Mouse (Mus musculus) stomach, postnatal 0 days (tissue): ENCODE results near the gene Adam11.

Source experiments
- CTCF ChIP-seq: IDR thresholded peaks from 2 replicates; pipeline ENCODE4 v1.5.1; 2016; ENCODE audit warnings: antibody characterized with exemption, low read depth, mild to moderate bottlenecking, moderate library complexity
- EP300 ChIP-seq: optimal IDR thresholded peaks from 2 replicates; pipeline ENCODE3; 2016; ENCODE audit warnings: antibody characterized with exemption

GRCm38 (mm10) chr11:102767055-102767670, 5.9 kb downstream of the Adam11 start:
- TF ChIP-seq CTCF (no peak), EP300 (no peak)
